Mouse (Mus musculus) lung, postnatal 0 days (tissue): ENCODE measurements around the gene Synj1. TPM values are rescaled to one million over a fixed set of nuclear protein-coding genes. Genes with fewer than 3 reads are reported as not detected.

ENCODE experiments used
- ATAC-seq: fragments of 200-750 bp; cut with Nextera tagmentation; 2 replicates; pipeline ENCODE4 v1.8.0; 2017; ENCODE audit warnings: moderate library complexity
- DNase-seq: peaks from one replicate; pipeline ENCODE4 v3.0.0-alpha.2; 2016; ENCODE audit warnings: low spot score
- H3K27ac ChIP-seq: fragments of 300-500 bp; sonication (generic); 2 replicates; pipeline ENCODE4 v1.5.1; 2014; ENCODE audit warnings: antibody characterized with exemption, mild to moderate bottlenecking, low read length, mixed read lengths
- H3K27me3 ChIP-seq: fragments of 300-500 bp; sonication (generic); replicated peaks from 2 replicates; pipeline ENCODE4 v1.6.1; 2014; ENCODE audit warnings: low read length, mixed read lengths; ENCODE audit not compliant: insufficient read depth
- H3K36me3 ChIP-seq: fragments of 300-500 bp; sonication (generic); 2 replicates; pipeline ENCODE4 v1.6.1; 2014; ENCODE audit warnings: low read length, mixed read lengths; ENCODE audit not compliant: insufficient read depth
- H3K4me1 ChIP-seq: fragments of 300-500 bp; sonication (generic); 2 replicates; pipeline ENCODE4 v1.6.1; 2014; ENCODE audit warnings: antibody characterized with exemption, low read depth, low read length, mixed read lengths; ENCODE audit not compliant: insufficient read depth
- H3K4me2 ChIP-seq: fragments of 300-500 bp; sonication (generic); replicated peaks from 2 replicates; pipeline ENCODE4 v1.6.1; 2014; ENCODE audit warnings: low read depth, mild to moderate bottlenecking, low read length, moderate library complexity, mixed read lengths
- H3K4me3 ChIP-seq: fragments of 300-500 bp; sonication (generic); 2 replicates; pipeline ENCODE4 v1.5.1; 2014; ENCODE audit warnings: low read depth, low read length
- H3K9ac ChIP-seq: fragments of 300-500 bp; sonication (generic); replicated peaks from 2 replicates; pipeline ENCODE4 v1.6.1; 2014; ENCODE audit warnings: low read depth, mild to moderate bottlenecking
- H3K9me3 ChIP-seq: fragments of 300-500 bp; sonication (generic); 2 replicates; pipeline ENCODE4 v1.6.1; 2016; ENCODE audit warnings: low read length, mixed read lengths
- CTCF ChIP-seq: IDR thresholded peaks from 2 replicates; pipeline ENCODE4 v1.5.1; 2016; ENCODE audit warnings: antibody characterized with exemption, mild to moderate bottlenecking
- EP300 ChIP-seq: IDR thresholded peaks from 2 replicates; pipeline ENCODE4 v1.6.1; 2016; ENCODE audit warnings: antibody characterized with exemption, mild to moderate bottlenecking, control low read depth
- WGBS: fragments of 180-500 bp; shearing (Covaris S2); extraction: QIAGEN DNeasy Blood & Tissue Kit; methylation state at CpG from one replicate; pipeline ENCODE4 v1.1.7; 2014; 5-methylcytosine and 5-hydroxymethylcytosine counted together
- microRNA-seq: library from miRNA; unstranded; fragments of <30 nt; microRNA quantifications from one replicate; pipeline ENCODE4, GENCODE M21; 2016
- polyA plus RNA-seq: library from polyadenylated mRNA; unstranded; fragments of >200 nt; fragmentation: Nextera tagmentation; extraction: Ambion mirVana; gene quantifications from 2 replicates; pipeline ENCODE4 v1.2.1, GENCODE M21; 2015

Gene Synj1
- polyA plus RNA-seq, 1 experiment from 2014 or later: 13.1 TPM

DNA sequence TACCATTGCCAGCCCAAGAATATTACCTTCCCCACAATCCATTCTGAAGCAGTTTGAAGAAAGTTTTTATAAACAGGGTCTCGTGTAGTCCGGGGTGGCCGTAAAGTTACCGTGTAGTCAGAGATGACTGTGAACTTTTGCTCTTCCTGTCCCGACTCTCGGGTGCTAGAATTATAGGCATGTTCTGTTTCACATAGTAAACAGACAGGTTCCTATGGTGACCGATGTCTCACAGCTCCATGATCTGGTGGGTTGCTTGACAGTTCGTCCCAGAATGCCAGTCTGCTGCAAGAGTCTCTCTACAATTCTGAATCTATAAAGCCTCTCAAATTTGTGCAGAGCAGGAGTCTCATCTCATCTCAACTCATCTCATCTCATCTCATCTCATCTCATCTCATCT, 119.0 kb downstream of the Synj1 start:
- 0 out of 2 replicates have a peak, but pooled peaks cover 4% of the 10 kb centered on the region for H3K36me3 ChIP-seq

DNA sequence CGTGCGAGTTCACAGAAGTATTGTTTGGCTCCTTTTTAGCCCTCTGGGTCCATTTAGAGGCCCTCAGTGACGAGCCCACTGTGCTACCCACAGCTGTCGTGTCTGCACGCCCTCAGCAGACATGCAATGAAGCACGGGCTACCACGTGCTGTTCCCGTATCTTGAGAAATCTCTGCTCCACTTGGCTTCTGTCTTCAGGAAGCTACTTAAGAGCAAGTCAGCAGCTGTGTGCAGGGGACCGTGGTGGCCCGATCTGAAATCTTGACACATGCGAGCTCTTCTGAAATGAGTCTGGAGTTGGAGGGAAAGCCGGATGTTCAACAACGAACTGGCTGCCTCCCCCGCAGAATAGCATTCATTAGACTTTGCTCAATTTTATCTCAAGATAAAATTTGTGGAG, 119.5 kb downstream of the Synj1 start:
- Histone ChIP-seq H3K9ac (no peak overlapping the region), H3K4me3 (no peak overlapping the region), H3K4me2 (no peak overlapping the region), H3K9me3 (no peaks in the 10 kb centered on the region), H3K27me3 (no peaks in the 10 kb centered on the region), H3K36me3 (0 out of 2 replicates have a peak, but pooled peaks cover 4% of the 10 kb centered on the region), H3K4me1 (0 out of 2 replicates have a peak, but pooled peaks cover 2% of the 10 kb centered on the region), H3K27ac (no peak overlapping the region)
- WGBS: 39% methylated on average over 14 of the region's 14 CpGs
- peak; percentile 81 for DNase-seq
- TF ChIP-seq CTCF: no peak
- no peak for TF ChIP-seq EP300
- ATAC-seq: peak; percentile 89

More for the DNA sequence above, 119.0 kb downstream of the Synj1 start:
- Histone ChIP-seq H3K9me3 (no peaks in the 10 kb centered on the region), H3K27ac (no peak overlapping the region), H3K4me1 (0 out of 2 replicates have a peak, but pooled peaks cover 2% of the 10 kb centered on the region), H3K4me2 (no peak overlapping the region), H3K9ac (no peak overlapping the region), H3K4me3 (no peak overlapping the region), H3K27me3 (no peaks in the 10 kb centered on the region)
- WGBS: 10% methylated on average over 8 of the region's 8 CpGs
- DNase-seq (peak; percentile 76), ATAC-seq (peak; percentile 82)
- peak; percentile 48; the same call in 1 of the 2 replicates for TF ChIP-seq EP300
- TF ChIP-seq CTCF: no peak

DNA sequence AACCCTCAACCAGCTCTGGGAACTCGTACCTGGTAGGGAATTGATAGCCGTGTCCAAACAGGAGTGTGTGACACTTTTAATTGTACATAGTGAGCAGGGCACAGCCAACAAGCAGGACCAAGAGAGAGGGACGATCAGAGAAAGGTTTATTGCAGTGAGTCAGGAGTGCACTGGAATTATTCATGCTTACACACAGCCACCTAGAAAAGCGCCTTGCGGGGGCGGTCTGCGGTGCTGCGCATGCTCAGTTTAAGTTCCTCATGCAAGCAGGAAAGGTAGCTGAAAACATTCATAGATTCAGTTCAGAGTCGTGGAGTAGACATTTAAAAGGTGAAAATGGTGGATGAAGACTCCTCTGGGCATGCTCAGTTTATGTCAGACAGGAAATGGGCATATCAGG, 120.4 kb downstream of the Synj1 start:
- Histone ChIP-seq H3K4me3 (no peak overlapping the region), H3K27ac (no peak overlapping the region), H3K27me3 (no peaks in the 10 kb centered on the region), H3K9me3 (no peaks in the 10 kb centered on the region), H3K4me2 (no peak overlapping the region), H3K9ac (no peak overlapping the region), H3K4me1 (0 out of 2 replicates have a peak, but pooled peaks cover 2% of the 10 kb centered on the region), H3K36me3 (0 out of 2 replicates have a peak, but pooled peaks cover 4% of the 10 kb centered on the region)
- ATAC-seq (no peak), DNase-seq (no peak)
- 88% methylated on average over 9 of the region's 9 CpGs for WGBS
- TF ChIP-seq CTCF: no peak
- TF ChIP-seq EP300: no peak

Small RNA genes within 50 kb of the gene (microRNA-seq; reads per million reads assigned to microRNA genes)
- not detected for gene Gm22933

Other genes starting within 250 kb of the Synj1 start
- gene Urb1, start 200.9 kb downstream of the Synj1 start, polyA plus RNA-seq: 2.7 TPM in 2 replicates
- 5.9 and 9.6 TPM in 2 replicates for gene Eva1c, start 184.6 kb downstream of the Synj1 start, polyA plus RNA-seq
- 46.3 and 47.9 TPM in 2 replicates for gene Cfap298, start 76.2 kb downstream of the Synj1 start, polyA plus RNA-seq
- 20.3 and 23.9 TPM in 2 replicates for gene Paxbp1, start 33.2 kb upstream of the Synj1 start, polyA plus RNA-seq
- 0.07 and 0.26 TPM in 2 replicates for gene 4932438H23Rik, start 83.8 kb upstream of the Synj1 start, polyA plus RNA-seq
- not detected in 2 replicates for gene Olig2, start 214.1 kb upstream of the Synj1 start, polyA plus RNA-seq